In genomic region chr2:30587671-30588070, GRCm38 (mm10) we compare ENCODE assay signal across 17 mouse cellular contexts. TPM values are rescaled to one million over a fixed set of nuclear protein-coding genes. Genes with fewer than 3 reads are reported as not detected.
DNase-seq lines count a peak whose midpoint lies in the region; ATAC-seq and TF ChIP-seq lines count a peak whose summit lies in the region.
"Had no signal": no experiment of that assay in that cellular context is flagged by ENCODE, and none has a peak within 500 bp of the region (broad histone marks: within the 10 kb centered on the region; RNA-seq: fewer than 3 reads in every experiment).

No protein-coding gene starts in this region.

- peak overlapping the region; percentile 15; the same call in 1 of the 2 replicates for H3K27ac ChIP-seq in forebrain, postnatal 0 days (ENCODE audit: low read depth, low read length)
- H3K27ac ChIP-seq in forebrain, embryonic 13.5 days, result no peak overlapping the region
- no peak overlapping the region for H3K27ac ChIP-seq in intestine, embryonic 15.5 days
- no peak overlapping the region for H3K27ac ChIP-seq in intestine, embryonic 16.5 days (ENCODE audit: low read length)
- peak overlapping the region; percentile 22; the same call in 1 of the 2 replicates for H3K27ac ChIP-seq in embryonic facial prominence, embryonic 15.5 days (replicated peaks)
- H3K27ac ChIP-seq: heart, embryonic 13.5 days; hindbrain, embryonic 12.5 days had no signal

- no peak overlapping the region for H3K4me2 ChIP-seq in forebrain, postnatal 0 days (ENCODE audit: low read depth)
- no peak overlapping the region for H3K4me2 ChIP-seq in forebrain, embryonic 13.5 days
- no peak overlapping the region for H3K4me2 ChIP-seq in intestine, embryonic 15.5 days (replicated peaks)
- H3K4me2 ChIP-seq in intestine, embryonic 16.5 days (ENCODE audit: low read depth, low read length), result no peak overlapping the region
- no peak overlapping the region for H3K4me2 ChIP-seq in embryonic facial prominence, embryonic 15.5 days (replicated peaks)
- H3K4me2 ChIP-seq: embryonic facial prominence, embryonic 12.5 days; heart, embryonic 13.5 days; hindbrain, embryonic 12.5 days had no signal

- no peaks in the 10 kb centered on the region for H3K27me3 ChIP-seq in forebrain, postnatal 0 days (ENCODE audit: insufficient read depth, low read length)
- H3K27me3 ChIP-seq in forebrain, embryonic 13.5 days, result no peaks in the 10 kb centered on the region
- no peaks in the 10 kb centered on the region for H3K27me3 ChIP-seq in intestine, embryonic 15.5 days (replicated peaks)
- H3K27me3 ChIP-seq in intestine, embryonic 16.5 days (replicated peaks; ENCODE audit: control insufficient read depth, insufficient read depth, low read length), result no peaks in the 10 kb centered on the region
- no peaks in the 10 kb centered on the region for H3K27me3 ChIP-seq in embryonic facial prominence, embryonic 15.5 days
- H3K27me3 ChIP-seq: embryonic facial prominence, embryonic 12.5 days; heart, embryonic 13.5 days; hindbrain, embryonic 12.5 days had no signal

- H3K9ac ChIP-seq in forebrain, postnatal 0 days, result no peak overlapping the region
- H3K9ac ChIP-seq in forebrain, embryonic 13.5 days, result no peak overlapping the region
- H3K9ac ChIP-seq in intestine, embryonic 15.5 days, result 0 out of 2 replicates have a peak overlapping the region, but pooled peaks have one; percentile 6
- no peak overlapping the region for H3K9ac ChIP-seq in intestine, embryonic 16.5 days (ENCODE audit: low read depth, low read length)
- no peak overlapping the region for H3K9ac ChIP-seq in embryonic facial prominence, embryonic 15.5 days
- H3K9ac ChIP-seq: embryonic facial prominence, embryonic 12.5 days; hindbrain, embryonic 12.5 days had no signal

- no peak for DNase-seq in forebrain, postnatal 0 days
- DNase-seq in retina, postnatal 1 day, result peak; percentile 37
- DNase-seq in retina, embryonic 14.5 days (ENCODE audit: low spot score), result no peak
- DNase-seq: adrenal gland, adult 2 months; adrenal gland, postnatal 25 days; gastrocnemius, postnatal 14 days; heart, postnatal 36 days had no signal

- no peak for TF ChIP-seq CTCF in forebrain, postnatal 0 days (IDR thresholded peaks at IDR 0.05; ENCODE audit: low read depth)

- no peak overlapping the region for H3K4me3 ChIP-seq in forebrain, postnatal 0 days (ENCODE audit: low read depth, low read length)
- no peak overlapping the region for H3K4me3 ChIP-seq in forebrain, embryonic 13.5 days
- no peak overlapping the region for H3K4me3 ChIP-seq in intestine, embryonic 15.5 days (replicated peaks)
- H3K4me3 ChIP-seq in intestine, embryonic 16.5 days (ENCODE audit: low read length), result no peak overlapping the region
- no peak overlapping the region for H3K4me3 ChIP-seq in embryonic facial prominence, embryonic 15.5 days (replicated peaks)
- H3K4me3 ChIP-seq: embryonic facial prominence, embryonic 12.5 days; heart, embryonic 13.5 days; hindbrain, embryonic 12.5 days had no signal

- no peaks in the 10 kb centered on the region for H3K36me3 ChIP-seq in forebrain, postnatal 0 days (ENCODE audit: insufficient read depth)
- no peaks in the 10 kb centered on the region for H3K36me3 ChIP-seq in forebrain, embryonic 13.5 days (ENCODE audit: poor library complexity, severe bottlenecking)
- H3K36me3 ChIP-seq in intestine, embryonic 15.5 days, result no peaks in the 10 kb centered on the region
- no peaks in the 10 kb centered on the region for H3K36me3 ChIP-seq in intestine, embryonic 16.5 days (ENCODE audit: control insufficient read depth, insufficient read depth, low read length)
- no peaks in the 10 kb centered on the region for H3K36me3 ChIP-seq in embryonic facial prominence, embryonic 15.5 days
- H3K36me3 ChIP-seq: embryonic facial prominence, embryonic 12.5 days; heart, embryonic 13.5 days; hindbrain, embryonic 12.5 days had no signal

- no peaks in the 10 kb centered on the region for H3K9me3 ChIP-seq in forebrain, postnatal 0 days (ENCODE audit: low read length)
- H3K9me3 ChIP-seq in forebrain, embryonic 13.5 days (replicated peaks), result 0 out of 2 replicates have a peak, but pooled peaks cover 1% of the 10 kb centered on the region
- no peaks in the 10 kb centered on the region for H3K9me3 ChIP-seq in intestine, embryonic 15.5 days
- no peaks in the 10 kb centered on the region for H3K9me3 ChIP-seq in intestine, embryonic 16.5 days (ENCODE audit: control insufficient read depth, low read length)
- no peaks in the 10 kb centered on the region for H3K9me3 ChIP-seq in embryonic facial prominence, embryonic 15.5 days (replicated peaks)
- H3K9me3 ChIP-seq: embryonic facial prominence, embryonic 12.5 days; heart, embryonic 13.5 days; hindbrain, embryonic 12.5 days had no signal

- peaks cover 4% of the 10 kb centered on the region; the same call in 1 of the 2 replicates for H3K4me1 ChIP-seq in forebrain, postnatal 0 days (ENCODE audit: insufficient read depth)
- peaks cover 23% of the 10 kb centered on the region for H3K4me1 ChIP-seq in forebrain, embryonic 13.5 days
- H3K4me1 ChIP-seq in intestine, embryonic 15.5 days (replicated peaks), result peaks cover 16% of the 10 kb centered on the region
- H3K4me1 ChIP-seq in intestine, embryonic 16.5 days (ENCODE audit: control insufficient read depth, insufficient read depth, low read length), result peaks cover 19% of the 10 kb centered on the region
- peaks cover 24% of the 10 kb centered on the region for H3K4me1 ChIP-seq in embryonic facial prominence, embryonic 15.5 days

- ATAC-seq in forebrain, postnatal 0 days, result no peak
- ATAC-seq in forebrain, embryonic 13.5 days, result no peak
- ATAC-seq in intestine, embryonic 15.5 days, result no peak
- no peak for ATAC-seq in intestine, embryonic 16.5 days
- ATAC-seq in embryonic facial prominence, embryonic 15.5 days (ENCODE audit: insufficient number of reproducible peaks, low FRiP score, low TSS enrichment, low read depth), result no peak
- ATAC-seq in megakaryocyte-erythroid progenitor cell, adult 5-6 weeks (replicated peaks; ENCODE audit: low FRiP score, low TSS enrichment, poor library complexity, severe bottlenecking), result no peak
- ATAC-seq: forebrain, embryonic 14.5 days had no signal

- 60% methylated on average over 2 of the region's 2 CpGs for WGBS in forebrain, postnatal 0 days
- WGBS in forebrain, embryonic 13.5 days, result 54% methylated on average over 2 of the region's 2 CpGs
- 66% methylated on average over 2 of the region's 2 CpGs for WGBS in intestine, embryonic 15.5 days
- 74% methylated on average over 2 of the region's 2 CpGs for WGBS in intestine, embryonic 16.5 days
- 55% methylated on average over 2 of the region's 2 CpGs for WGBS in embryonic facial prominence, embryonic 15.5 days

RNA-seq across cellular contexts. Expression of gene Cstad, which starts 7.2 kb away (rescaled TPM):
- total RNA-seq in forebrain, postnatal 0 days (2014; rRNA removed), result 3.8 and 4.1 TPM in 2 replicates
- 0.65 and 1.2 TPM in 2 replicates for polyA plus RNA-seq in forebrain, postnatal 0 days (2015; fragmentation: Nextera tagmentation; extraction: Ambion mirVana)
- 0.49 and 1.1 TPM in 2 replicates for polyA plus RNA-seq in forebrain, embryonic 13.5 days (2015; fragmentation: Nextera tagmentation; extraction: Ambion mirVana)
- 0.63 and 0.72 TPM in 2 replicates for polyA plus RNA-seq in intestine, embryonic 15.5 days (2015; fragmentation: Nextera tagmentation; extraction: Ambion mirVana)
- 0.58 and 0.99 TPM in 2 replicates for polyA plus RNA-seq in intestine, embryonic 16.5 days (2015; fragmentation: Nextera tagmentation; extraction: Ambion mirVana)
- polyA plus RNA-seq in embryonic facial prominence, embryonic 15.5 days (2015; fragmentation: Nextera tagmentation; extraction: Ambion mirVana), result 1.8 and 3.2 TPM in 2 replicates
- 2.7 TPM in 1 of 2 replicates, not detected in the other for total RNA-seq in megakaryocyte-erythroid progenitor cell, adult 5-6 weeks (2014; fragmentation: Nextera tagmentation)
- total RNA-seq in megakaryocyte-erythroid progenitor cell, adult 5-6 weeks (2017), result 1.0 TPM in 1 of 2 replicates, not detected in the other
- total RNA-seq: common myeloid progenitor, adult 5-6 weeks had no signal

Comparison
In these comparisons a context has a peak if more than half of its experiments do, and no peak if none do; other contexts are left out.
1. H3K27ac ChIP-seq: peak in forebrain, postnatal 0 days (single experiment) and embryonic facial prominence, embryonic 15.5 days (single experiment); none in forebrain, embryonic 13.5 days (single experiment), intestine, embryonic 15.5 days (single experiment) and intestine, embryonic 16.5 days (single experiment).